Mouse (Mus musculus) CH12.LX (cell line): ENCODE results near the gene Acaa1a. TPM values are rescaled to one million over a fixed set of nuclear protein-coding genes. Genes with fewer than 3 reads are reported as not detected.

Source experiments
- DNase-seq: peaks from one replicate; pipeline ENCODE4 v3.0.0-alpha.2; 2013; ENCODE audit errors: extremely low read depth
- H3K27ac ChIP-seq: 2 replicates; pipeline ENCODE4 v1.5.1; 2012; ENCODE audit warnings: low read depth, mild to moderate bottlenecking, control low read depth, moderate library complexity; ENCODE audit not compliant: insufficient read depth
- H3K27me3 ChIP-seq: replicated peaks from 2 replicates; pipeline ENCODE3; 2012; ENCODE audit warnings: inconsistent platforms
- H3K36me3 ChIP-seq, 2 experiments: replicated peaks in 1 of 2; 2 replicates each; pipeline versions ENCODE3 to v1.6.1; 2012; ENCODE audit warnings: inconsistent platforms in 1 of 2, low read length in 1 of 2, mild to moderate bottlenecking in 1 of 2, mixed read lengths in 1 of 2, moderate library complexity in 1 of 2; ENCODE audit not compliant: control insufficient read depth in 1 of 2, insufficient read depth in 1 of 2
- H3K4me1 ChIP-seq, 2 experiments: 2 replicates each; pipeline ENCODE4 v1.6.1; 2012; ENCODE audit warnings: inconsistent platforms in 1 of 2, moderate library complexity in 1 of 2; ENCODE audit not compliant: insufficient read depth in 2 of 2, control insufficient read depth in 1 of 2
- H3K4me2 ChIP-seq: 2 replicates; pipeline ENCODE4 v1.6.1; 2012; ENCODE audit warnings: low read depth, mild to moderate bottlenecking, control low read depth; ENCODE audit not compliant: poor library complexity, insufficient read depth, severe bottlenecking
- H3K4me3 ChIP-seq, 3 experiments: fragments of 150-350 bp in 1 of 3; sonication (generic) in 1 of 3; replicated peaks in 1 of 3; 2 replicates each; pipeline versions ENCODE3 to v1.5.1; 2011 to 2012; ENCODE audit warnings: low read depth in 2 of 3, low read length in 2 of 3, mild to moderate bottlenecking in 2 of 3, moderate library complexity in 2 of 3, control low read depth in 1 of 3, improper control_type of control experiment in 1 of 3, inconsistent platforms in 1 of 3, mixed read lengths in 1 of 3; ENCODE audit not compliant: poor library complexity in 1 of 3
- H3K79me2 ChIP-seq: replicated peaks from 2 replicates; pipeline ENCODE4 v1.6.1; 2012; ENCODE audit warnings: mild to moderate bottlenecking, moderate library complexity; ENCODE audit not compliant: control insufficient read depth, poor library complexity, insufficient read depth, severe bottlenecking; ENCODE audit errors: extremely low read depth
- H3K9ac ChIP-seq: 2 replicates; pipeline ENCODE4 v1.6.1; 2012; ENCODE audit warnings: low read depth, mild to moderate bottlenecking, control low read depth, moderate library complexity; ENCODE audit not compliant: insufficient read depth
- H3K9me3 ChIP-seq: replicated peaks from 2 replicates; pipeline ENCODE3; 2012; ENCODE audit warnings: low read length, inconsistent platforms, mixed read lengths
- BHLHE40 ChIP-seq: IDR thresholded peaks from 2 replicates; pipeline ENCODE4 v1.6.1; 2011; ENCODE audit warnings: mild to moderate bottlenecking, low read depth, low read length, improper control_type of control experiment
- CHD1 ChIP-seq: IDR thresholded peaks from 2 replicates; pipeline ENCODE4 v1.6.1; 2012; ENCODE audit warnings: low read depth, low read length, improper control_type of control experiment, inconsistent platforms
- CTCF ChIP-seq, 2 experiments: IDR thresholded peaks in 1 of 2; conservative IDR thresholded peaks in 1 of 2; 2 replicates each; pipeline ENCODE4 v1.5.1; 2011 to 2012; ENCODE audit warnings: low read depth in 2 of 2, low read length in 2 of 2, improper control_type of control experiment in 1 of 2, inconsistent platforms in 1 of 2, mild to moderate bottlenecking in 1 of 2, moderate library complexity in 1 of 2
- ELF1 ChIP-seq: IDR thresholded peaks from 2 replicates; pipeline ENCODE4 v1.6.1; 2014; ENCODE audit warnings: low read depth, mild to moderate bottlenecking, inconsistent platforms, low read length, improper control_type of control experiment
- EP300 ChIP-seq: IDR thresholded peaks from 2 replicates; pipeline ENCODE4 v1.6.1; 2011; ENCODE audit warnings: low read length, improper control_type of control experiment
- ETS1 ChIP-seq: conservative IDR thresholded peaks from 2 replicates; pipeline ENCODE4 v1.6.1; 2012; ENCODE audit warnings: low read depth, mild to moderate bottlenecking, inconsistent platforms, low read length, improper control_type of control experiment, moderate library complexity
- GABPA ChIP-seq: IDR thresholded peaks from 2 replicates; pipeline ENCODE4 v1.6.1; 2012; ENCODE audit warnings: low read depth, low read length, improper control_type of control experiment, inconsistent platforms; ENCODE audit not compliant: insufficient replicate concordance
- HCFC1 ChIP-seq: IDR thresholded peaks from 2 replicates; pipeline ENCODE4 v1.6.1; 2012; ENCODE audit warnings: low read depth, mild to moderate bottlenecking, inconsistent platforms, low read length, improper control_type of control experiment
- JUND ChIP-seq: conservative IDR thresholded peaks from 2 replicates; pipeline ENCODE4 v1.6.1; 2011; ENCODE audit warnings: low read depth, low read length, improper control_type of control experiment
- MAX ChIP-seq: IDR thresholded peaks from 2 replicates; pipeline ENCODE4 v1.6.1; 2011; ENCODE audit warnings: low read length, improper control_type of control experiment
- MYC ChIP-seq: IDR thresholded peaks from 2 replicates; pipeline ENCODE4 v1.6.1; 2011; ENCODE audit warnings: low read depth, mild to moderate bottlenecking, improper control_type of control experiment, low read length
- NRF1 ChIP-seq: IDR thresholded peaks from 2 replicates; pipeline ENCODE4 v1.6.1; 2014; ENCODE audit warnings: low read depth, mild to moderate bottlenecking, inconsistent platforms, low read length, improper control_type of control experiment, moderate library complexity
- POLR2A ChIP-seq: IDR thresholded peaks from 2 replicates; pipeline ENCODE4 v1.6.1; 2011; ENCODE audit warnings: low read depth, mild to moderate bottlenecking, improper control_type of control experiment, low read length
- RAD21 ChIP-seq: IDR thresholded peaks from 2 replicates; pipeline ENCODE4 v1.6.1; 2011; ENCODE audit warnings: low read depth, mild to moderate bottlenecking, low read length, improper control_type of control experiment, moderate library complexity
- SMC3 ChIP-seq: IDR thresholded peaks from 2 replicates; pipeline ENCODE4 v1.6.1; 2011; ENCODE audit warnings: low read depth, low read length, improper control_type of control experiment
- UBTF ChIP-seq: IDR thresholded peaks from 2 replicates; pipeline ENCODE4 v1.6.1; 2012; ENCODE audit warnings: low read depth, mild to moderate bottlenecking, inconsistent platforms, low read length, improper control_type of control experiment, moderate library complexity
- USF1 ChIP-seq: IDR thresholded peaks from 2 replicates; pipeline ENCODE4 v1.6.1; 2014; ENCODE audit warnings: low read depth, mild to moderate bottlenecking, inconsistent platforms, low read length, improper control_type of control experiment
- USF2 ChIP-seq: conservative IDR thresholded peaks from 2 replicates; pipeline ENCODE4 v1.6.1; 2011; ENCODE audit warnings: low read depth, low read length, improper control_type of control experiment
- ZC3H11A ChIP-seq: IDR thresholded peaks from 2 replicates; pipeline ENCODE4 v1.6.1; 2012; ENCODE audit warnings: low read depth, mild to moderate bottlenecking, inconsistent platforms, low read length, improper control_type of control experiment
- ZKSCAN1 ChIP-seq: IDR thresholded peaks from 2 replicates; pipeline ENCODE4 v1.6.1; 2012; ENCODE audit warnings: low read depth, inconsistent platforms, low read length, improper control_type of control experiment, borderline replicate concordance
- ZNF384 ChIP-seq: IDR thresholded peaks from 2 replicates; pipeline ENCODE4 v1.6.1; 2012; ENCODE audit warnings: low read depth, low read length, improper control_type of control experiment, inconsistent platforms
- dilution Hi-C: fragments of 300-500 bp; cut with MboI; formaldehyde crosslinking; loops from 2 replicates; pipeline ENCODE4 v1.14.3; 2020; ENCODE audit warnings: low sequenced_read_pairs; ENCODE audit not compliant: extremely low pct_unique_long_range_greater_than_20kb, extremely low pct_ligation_motif_present
- in situ Hi-C: fragments of 300-500 bp; cut with MboI; formaldehyde crosslinking; loops from 3 replicates; pipeline ENCODE4 v1.14.3; 2019; ENCODE audit warnings: low sequenced_read_pairs, low pct_ligation_motif_present, low pct_unique_long_range_greater_than_20kb, mixed read lengths
- polyA plus RNA-seq: library from polyadenylated mRNA; unstranded; fragments of >175 nt; gene quantifications from 2 replicates; pipeline ENCODE4 v1.2.1, GENCODE M21; 2012; ENCODE audit warnings: low read depth; ENCODE audit not compliant: insufficient read length
- total RNA-seq, 2 experiments: library from RNA; depleted of rRNA; stranded (reverse); fragments of 300-350 nt in 1 of 2; fragments of >200 nt in 1 of 2; gene quantifications; 2 replicates each; pipeline ENCODE4 v1.2.3; 2012 to 2014

Gene Acaa1a
- total and polyA plus RNA-seq, 3 experiments: 22.4 to 57.8 (median 24.4) TPM

GRCm38 (mm10) chr9:119350947-119351705, 11.7 kb downstream of the Acaa1a start:
- H3K9ac ChIP-seq: no peak overlapping the region
- peaks cover 42 to 44% of the 10 kb centered on the region in 2 experiments for H3K36me3 ChIP-seq
- H3K9me3 ChIP-seq: no peaks in the 10 kb centered on the region
- no peak overlapping the region for H3K4me2 ChIP-seq
- no peak overlapping the region for H3K4me3 ChIP-seq
- dilution Hi-C loops (no loop called here), in situ Hi-C loops (loop anchor here (10.0 kb wide), 1 partner anchor 196 kb away; the partner anchor contains the start of genes Acaa1b and Gm47289)
- no peak overlapping the region for H3K27ac ChIP-seq
- no peaks in the 10 kb centered on the region for H3K79me2 ChIP-seq
- no peaks in the 10 kb centered on the region for H3K4me1 ChIP-seq
- TF ChIP-seq ELF1 (no peak), HCFC1 (no peak), EP300 (no peak), ZNF384 (no peak), GABPA (no peak), ETS1 (no peak), ZKSCAN1 (no peak), NRF1 (no peak)
- H3K27me3 ChIP-seq: no peaks in the 10 kb centered on the region
- no peak for DNase-seq

- Histone ChIP-seq H3K4me2 (no peak overlapping the region), H3K27me3 (no peaks in the 10 kb centered on the region), H3K9ac (no peak overlapping the region), H3K27ac (no peak overlapping the region), H3K36me3 (peaks cover 33 to 36% of the 10 kb centered on the region in 2 experiments), H3K4me3 (no peak overlapping the region), H3K79me2 (no peaks in the 10 kb centered on the region), H3K4me1 (no peaks in the 10 kb centered on the region), H3K9me3 (no peaks in the 10 kb centered on the region)
- dilution Hi-C loops (no loop called here), in situ Hi-C loops (loop anchor here (10.0 kb wide), 1 partner anchor 197 kb away; the partner anchor contains the start of genes Acaa1b and Gm47289)
- TF ChIP-seq RAD21: peak; percentile 79
- TF ChIP-seq EP300: no peak
- TF ChIP-seq MAX: peak; percentile 85
- TF ChIP-seq CTCF (conservative IDR thresholded peaks at IDR 0.05 in 1 of 2, IDR thresholded peaks at IDR 0.05 in 1 of 2; ENCODE audit: low read depth in 2 of 2, low read length in 2 of 2): peak; percentile 11 to 90; a peak in 3 of 4 replicates
- no peak for TF ChIP-seq USF1
- no peak for TF ChIP-seq USF2
- TF ChIP-seq CHD1: no peak
- TF ChIP-seq BHLHE40: peak; percentile 63; the same call in 1 of the 2 replicates
- peak; percentile 87 for TF ChIP-seq SMC3
- TF ChIP-seq MYC: peak; percentile 66; the same call in 1 of the 2 replicates
- TF ChIP-seq UBTF: no peak
- TF ChIP-seq JUND: no peak
- peak; percentile 24 for TF ChIP-seq ZC3H11A
- TF ChIP-seq POLR2A: no peak
- DNase-seq: peak; percentile 65
Observed at GRCm38 (mm10) chr9:119352060-119352459, 12.6 kb downstream of the Acaa1a start.
